Mouse (Mus musculus): Measurements from ENCODE around the gene Trank1.

The Trank1 gene

GRCm38 (mm10) chr9:111381056-111382025, 69.8 kb downstream of the Trank1 start:
- DNase-seq (ENCODE audit: low spot score in 2 of 2), result no peak

GRCm38 (mm10) chr9:111382469-111382868, 70.9 kb downstream of the Trank1 start:
- no peak for DNase-seq (ENCODE audit: low spot score in 2 of 2)

GRCm38 (mm10) chr9:111383046-111383445, 71.5 kb downstream of the Trank1 start:
- DNase-seq (ENCODE audit: low spot score in 2 of 2), result no peak

- DNase-seq (ENCODE audit: low spot score in 2 of 2), result no peak
Measured at GRCm38 (mm10) chr9:111383756-111384155, 72.2 kb downstream of the Trank1 start.

- DNase-seq (ENCODE audit: low spot score in 2 of 2), result no peak
Measured at GRCm38 (mm10) chr9:111385526-111386491, 74.3 kb downstream of the Trank1 start.

GRCm38 (mm10) chr9:111386569-111386968, 75.0 kb downstream of the Trank1 start:
- no peak for DNase-seq (ENCODE audit: low spot score in 2 of 2)

GRCm38 (mm10) chr9:111387576-111387975, 76.0 kb downstream of the Trank1 start:
- no peak for DNase-seq (ENCODE audit: low spot score in 2 of 2)

GRCm38 (mm10) chr9:111390016-111390415, 78.5 kb downstream of the Trank1 start:
- DNase-seq (ENCODE audit: low spot score in 2 of 2), result no peak

GRCm38 (mm10) chr9:111391036-111391435, 79.5 kb downstream of the Trank1 start:
- no peak for DNase-seq (ENCODE audit: low spot score in 2 of 2)

GRCm38 (mm10) chr9:111391926-111392442, 80.4 kb downstream of the Trank1 start:
- no peak for DNase-seq (ENCODE audit: low spot score in 2 of 2)

GRCm38 (mm10) chr9:111395265-111395664, 83.7 kb downstream of the Trank1 start:
- no peak for DNase-seq (ENCODE audit: low spot score in 2 of 2)

- no peak for DNase-seq (ENCODE audit: low spot score in 2 of 2)
Measured at GRCm38 (mm10) chr9:111398059-111398458, 86.5 kb downstream of the Trank1 start.

GRCm38 (mm10) chr9:111400089-111400488, 88.5 kb downstream of the Trank1 start:
- no peak for DNase-seq (ENCODE audit: low spot score in 2 of 2)

- no peak for DNase-seq (ENCODE audit: low spot score in 2 of 2)
Measured at GRCm38 (mm10) chr9:111403159-111403558, 91.6 kb downstream of the Trank1 start.

GRCm38 (mm10) chr9:111404346-111405079, 93.0 kb downstream of the Trank1 start:
- DNase-seq (ENCODE audit: low spot score in 2 of 2), result no peak

- no peak for DNase-seq (ENCODE audit: low spot score in 2 of 2)
Measured at GRCm38 (mm10) chr9:111405080-111405428, 93.5 kb downstream of the Trank1 start.

GRCm38 (mm10) chr9:111408012-111408411, 96.5 kb downstream of the Trank1 start:
- DNase-seq (ENCODE audit: low spot score in 2 of 2), result no peak

- no peak for DNase-seq (ENCODE audit: low spot score in 2 of 2)
Measured at GRCm38 (mm10) chr9:111408427-111408826, 96.9 kb downstream of the Trank1 start.

- no peak for DNase-seq (ENCODE audit: low spot score in 2 of 2)
Measured at GRCm38 (mm10) chr9:111412471-111413160, 101.1 kb downstream of the Trank1 start.

- no peak for DNase-seq (ENCODE audit: low spot score in 2 of 2)
Measured at GRCm38 (mm10) chr9:111421862-111422261, 110.3 kb downstream of the Trank1 start.

- DNase-seq (ENCODE audit: low spot score in 2 of 2), result no peak
Measured at GRCm38 (mm10) chr9:111422567-111422966, 111.0 kb downstream of the Trank1 start.
